Mouse (Mus musculus): ENCODE measurements at regions not wholly inside any gene's neighbourhood (a gene's known extent, or its start where the extent isn't known, plus 50 kb on each side); places are given as distances from the start of the nearest gene placed in this dataset.

DNA sequence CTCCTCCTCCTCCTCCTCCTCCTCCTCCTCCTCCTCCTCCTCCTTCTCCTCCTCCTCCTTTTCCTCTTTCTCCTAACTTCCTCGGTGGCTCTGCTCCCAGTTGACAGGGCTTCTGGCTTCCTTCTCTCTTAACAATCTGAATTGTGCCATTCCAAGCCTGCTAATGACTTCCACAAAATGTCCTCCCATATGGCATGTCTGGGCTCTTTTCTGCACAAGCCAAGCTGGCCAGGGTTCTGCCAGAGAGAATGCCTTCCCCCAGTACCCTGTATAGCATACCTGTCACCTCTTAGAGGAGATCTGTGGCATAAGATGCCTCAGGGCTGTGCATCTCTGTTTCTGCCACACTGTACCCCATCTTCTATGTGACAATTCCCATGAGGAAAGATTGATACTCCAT is 70.0 kb upstream of the B3gat1 start:
- H3K4me1 ChIP-seq: no peaks in the 10 kb centered on the region
- H3K36me3 ChIP-seq: no peaks in the 10 kb centered on the region
- no peak overlapping the region for H3K4me2 ChIP-seq
- H3K9ac ChIP-seq: no peak overlapping the region
- H3K4me3 ChIP-seq: no peak overlapping the region
- 40% methylated on average over 1 of the region's 1 CpGs for WGBS
- no peak overlapping the region for H3K27ac ChIP-seq
- ATAC-seq (ENCODE audit: borderline replicate concordance, extremely low read depth, low FRiP score, low TSS enrichment): no peak
- H3K9me3 ChIP-seq: no peaks in the 10 kb centered on the region
- H3K27me3 ChIP-seq: no peaks in the 10 kb centered on the region

DNA sequence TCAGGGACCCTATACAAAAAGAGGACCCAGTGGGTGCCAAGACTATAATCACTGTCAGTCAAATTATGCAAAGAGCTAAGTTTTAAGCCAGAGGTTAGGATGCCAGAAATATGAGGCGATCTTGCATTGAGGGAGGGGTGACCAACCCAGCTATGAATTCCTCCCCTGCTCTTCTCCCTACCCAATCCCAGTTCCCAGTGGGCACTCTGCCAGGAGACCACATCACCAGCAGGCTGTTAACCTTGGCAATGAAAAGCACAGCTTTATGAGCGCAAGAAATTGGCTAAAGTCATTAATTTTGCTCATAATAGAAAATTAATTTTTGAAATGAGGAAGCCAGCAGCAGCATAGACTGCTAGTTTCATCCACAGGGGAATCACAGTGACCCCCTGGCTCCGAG is 65.7 kb upstream of the B3gat1 start:
- no peak overlapping the region for H3K4me2 ChIP-seq
- 59% methylated on average over 3 of the region's 3 CpGs for WGBS

GRCm38 (mm10) chr9:26674059-26674757 is 59.3 kb upstream of the B3gat1 start:
- no peak overlapping the region for H3K4me3 ChIP-seq
- H3K9ac ChIP-seq: no peak overlapping the region
- H3K36me3 ChIP-seq: no peaks in the 10 kb centered on the region
- ATAC-seq (ENCODE audit: borderline replicate concordance, extremely low read depth, low FRiP score, low TSS enrichment): no peak
- no peaks in the 10 kb centered on the region for H3K9me3 ChIP-seq
- H3K4me2 ChIP-seq: no peak overlapping the region
- no peaks in the 10 kb centered on the region for H3K4me1 ChIP-seq
- WGBS: 90% methylated on average over 2 of the region's 2 CpGs
- no peak overlapping the region for H3K27ac ChIP-seq
- no peaks in the 10 kb centered on the region for H3K27me3 ChIP-seq

More for the DNA sequence above, 65.7 kb upstream of the B3gat1 start:
- Histone ChIP-seq H3K4me1 (no peaks in the 10 kb centered on the region), H3K9ac (no peak overlapping the region), H3K27ac (no peak overlapping the region), H3K9me3 (no peaks in the 10 kb centered on the region), H3K36me3 (no peaks in the 10 kb centered on the region), H3K27me3 (no peaks in the 10 kb centered on the region), H3K4me3 (no peak overlapping the region)
- no peak for ATAC-seq (ENCODE audit: borderline replicate concordance, extremely low read depth, low FRiP score, low TSS enrichment)

DNA sequence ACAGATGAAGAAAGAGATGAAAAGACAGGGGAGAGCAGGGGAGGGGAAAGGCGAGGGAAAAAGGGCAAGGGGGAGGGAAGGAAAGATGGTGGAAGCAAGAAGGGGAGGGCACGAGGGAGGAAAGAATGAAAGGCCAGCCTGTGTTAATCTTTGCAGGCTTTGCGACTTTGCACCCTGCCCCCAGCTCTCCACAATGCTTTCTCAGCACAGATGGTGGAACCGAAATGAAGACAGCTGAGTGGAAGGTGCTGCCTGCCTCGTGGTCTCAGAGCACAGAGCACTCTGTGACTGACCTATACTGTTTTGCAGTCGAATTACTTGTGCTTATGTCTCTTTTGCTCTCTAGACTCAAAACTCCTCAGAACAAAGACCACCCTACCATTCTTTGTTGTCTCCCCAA is 55.2 kb upstream of the B3gat1 start:
- Histone ChIP-seq H3K36me3 (no peaks in the 10 kb centered on the region), H3K4me3 (no peak overlapping the region), H3K9ac (no peak overlapping the region), H3K27me3 (no peaks in the 10 kb centered on the region), H3K9me3 (no peaks in the 10 kb centered on the region), H3K4me2 (no peak overlapping the region), H3K27ac (no peak overlapping the region), H3K4me1 (no peaks in the 10 kb centered on the region)
- 25% methylated on average over 6 of the region's 6 CpGs for WGBS
- no peak for ATAC-seq (ENCODE audit: borderline replicate concordance, extremely low read depth, low FRiP score, low TSS enrichment)

GRCm38 (mm10) chr9:26681516-26681915 is 52.0 kb upstream of the B3gat1 start:
- H3K36me3 ChIP-seq: no peaks in the 10 kb centered on the region
- no peak overlapping the region for H3K4me2 ChIP-seq
- WGBS: 68% methylated on average over 1 of the region's 1 CpGs
- H3K9ac ChIP-seq: no peak overlapping the region
- H3K9me3 ChIP-seq: no peaks in the 10 kb centered on the region
- H3K4me1 ChIP-seq: no peaks in the 10 kb centered on the region
- ATAC-seq (ENCODE audit: borderline replicate concordance, extremely low read depth, low FRiP score, low TSS enrichment): no peak
- H3K27ac ChIP-seq: no peak overlapping the region
- no peaks in the 10 kb centered on the region for H3K27me3 ChIP-seq
- no peak overlapping the region for H3K4me3 ChIP-seq

All from lung, embryonic 15.5 days (tissue).